Mouse (Mus musculus): Measurements from ENCODE around the gene A430078G23Rik. TPM values are rescaled to one million over a fixed set of nuclear protein-coding genes. Genes with fewer than 3 reads are reported as not detected.
A peak's percentile ranks its signal among the peaks of the same experiment; 100 is the strongest.

Gene A430078G23Rik
- polyA plus RNA-seq, 1 experiment = 30.7 TPM

DNA sequence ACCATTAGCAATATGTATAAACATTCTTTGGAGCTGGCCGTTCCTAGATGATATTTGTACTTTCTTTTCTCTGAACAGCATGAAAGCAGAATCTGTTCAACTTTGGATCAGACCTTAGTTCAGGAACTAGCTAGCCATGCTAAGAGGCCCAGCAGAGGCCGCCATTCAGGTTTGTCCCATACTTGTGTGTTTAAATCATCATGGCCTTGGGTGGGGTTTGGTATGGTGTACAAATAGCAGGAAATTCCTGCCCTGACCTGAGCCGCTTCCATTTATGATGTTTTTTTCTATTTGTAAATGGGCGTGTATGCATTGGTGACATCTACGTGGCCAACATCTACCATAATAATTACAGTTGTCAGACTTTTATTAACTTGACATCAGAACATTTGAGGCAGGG lies 72.0 kb downstream of the A430078G23Rik start:
- TF ChIP-seq POLR2A (IDR thresholded peaks at IDR 0.05; ENCODE audit: control insufficient read depth, extremely low read depth, insufficient read depth, low read length, poor library complexity) (no peak), CTCF (IDR thresholded peaks at IDR 0.05; ENCODE audit: borderline replicate concordance, control insufficient read depth, extremely low read depth, insufficient read depth, low read length, poor library complexity) (no peak)
- H3K27ac ChIP-seq (ENCODE audit: control insufficient read depth, insufficient read depth, low read length) = no peak overlapping the region
- 99% methylated on average over 5 of the region's 5 CpGs for WGBS
- peaks cover 79% of the 10 kb centered on the region for H3K36me3 ChIP-seq (ENCODE audit: control insufficient read depth, insufficient read depth, low read length)
- no peak overlapping the region for H3K4me3 ChIP-seq (ENCODE audit: control insufficient read depth, insufficient read depth, low read length)
- no peak for DNase-seq
- no peaks in the 10 kb centered on the region for H3K27me3 ChIP-seq (ENCODE audit: control insufficient read depth, insufficient read depth, low read length)
- no peaks in the 10 kb centered on the region for H3K4me1 ChIP-seq (replicated peaks; ENCODE audit: control insufficient read depth, insufficient read depth, low read length)

- DNase-seq = no peak
- TF ChIP-seq POLR2A (IDR thresholded peaks at IDR 0.05; ENCODE audit: control insufficient read depth, extremely low read depth, insufficient read depth, low read length, poor library complexity) = no peak
- 98% methylated on average over 3 of the region's 3 CpGs for WGBS
- H3K4me1 ChIP-seq (replicated peaks; ENCODE audit: control insufficient read depth, insufficient read depth, low read length) = no peaks in the 10 kb centered on the region
- no peak overlapping the region for H3K27ac ChIP-seq (ENCODE audit: control insufficient read depth, insufficient read depth, low read length)
- H3K4me3 ChIP-seq (ENCODE audit: control insufficient read depth, insufficient read depth, low read length) = no peak overlapping the region
- no peaks in the 10 kb centered on the region for H3K27me3 ChIP-seq (ENCODE audit: control insufficient read depth, insufficient read depth, low read length)
- H3K36me3 ChIP-seq (ENCODE audit: control insufficient read depth, insufficient read depth, low read length) = peaks cover 78% of the 10 kb centered on the region
Measured at GRCm38 (mm10) chr8:3426211-3426610, 73.0 kb downstream of the A430078G23Rik start.

GRCm38 (mm10) chr8:3428426-3428825 lies 75.2 kb downstream of the A430078G23Rik start:
- peaks cover 87% of the 10 kb centered on the region for H3K36me3 ChIP-seq (ENCODE audit: control insufficient read depth, insufficient read depth, low read length)
- H3K27ac ChIP-seq (ENCODE audit: control insufficient read depth, insufficient read depth, low read length) = no peak overlapping the region
- no peaks in the 10 kb centered on the region for H3K4me1 ChIP-seq (replicated peaks; ENCODE audit: control insufficient read depth, insufficient read depth, low read length)
- H3K27me3 ChIP-seq (ENCODE audit: control insufficient read depth, insufficient read depth, low read length) = no peaks in the 10 kb centered on the region
- H3K4me3 ChIP-seq (ENCODE audit: control insufficient read depth, insufficient read depth, low read length) = no peak overlapping the region
- DNase-seq = no peak
- no peak for TF ChIP-seq POLR2A (IDR thresholded peaks at IDR 0.05; ENCODE audit: control insufficient read depth, extremely low read depth, insufficient read depth, low read length, poor library complexity)
- TF ChIP-seq CTCF (IDR thresholded peaks at IDR 0.05; ENCODE audit: borderline replicate concordance, control insufficient read depth, extremely low read depth, insufficient read depth, low read length, poor library complexity) = no peak
- 98% methylated on average over 2 of the region's 2 CpGs for WGBS

DNA sequence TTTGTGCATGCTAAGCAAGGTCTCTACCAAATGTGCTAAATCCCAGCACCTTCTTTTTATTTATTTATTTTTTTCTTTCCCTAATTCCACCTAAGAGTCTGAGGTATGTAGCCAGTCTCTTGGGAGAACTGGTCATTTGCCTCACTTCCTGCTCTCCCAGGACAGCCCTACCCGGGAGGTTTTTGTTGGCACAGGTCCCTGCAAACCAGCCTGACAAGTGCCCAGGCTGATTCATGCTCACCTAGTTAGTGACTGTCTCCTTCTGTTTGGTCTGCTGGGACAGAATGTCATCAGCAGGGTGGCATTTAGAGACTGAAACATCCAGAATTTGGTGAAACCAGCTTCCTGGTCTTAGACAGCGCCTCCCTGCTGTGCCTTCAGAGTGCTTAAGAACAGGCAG lies 76.8 kb downstream of the A430078G23Rik start:
- H3K4me3 ChIP-seq (ENCODE audit: control insufficient read depth, insufficient read depth, low read length) = no peak overlapping the region
- H3K27me3 ChIP-seq (ENCODE audit: control insufficient read depth, insufficient read depth, low read length) = no peaks in the 10 kb centered on the region
- H3K36me3 ChIP-seq (ENCODE audit: control insufficient read depth, insufficient read depth, low read length) = peaks cover 96% of the 10 kb centered on the region
- H3K27ac ChIP-seq (ENCODE audit: control insufficient read depth, insufficient read depth, low read length) = no peak overlapping the region
- WGBS = 94% methylated on average over 2 of the region's 2 CpGs
- DNase-seq = no peak
- TF ChIP-seq CTCF (IDR thresholded peaks at IDR 0.05; ENCODE audit: borderline replicate concordance, control insufficient read depth, extremely low read depth, insufficient read depth, low read length, poor library complexity) (no peak), POLR2A (IDR thresholded peaks at IDR 0.05; ENCODE audit: control insufficient read depth, extremely low read depth, insufficient read depth, low read length, poor library complexity) (no peak)
- no peaks in the 10 kb centered on the region for H3K4me1 ChIP-seq (replicated peaks; ENCODE audit: control insufficient read depth, insufficient read depth, low read length)

GRCm38 (mm10) chr8:3431113-3431512 lies 77.9 kb downstream of the A430078G23Rik start:
- peaks cover 97% of the 10 kb centered on the region for H3K36me3 ChIP-seq (ENCODE audit: control insufficient read depth, insufficient read depth, low read length)
- DNase-seq = no peak
- H3K27ac ChIP-seq (ENCODE audit: control insufficient read depth, insufficient read depth, low read length) = no peak overlapping the region
- no peaks in the 10 kb centered on the region for H3K27me3 ChIP-seq (ENCODE audit: control insufficient read depth, insufficient read depth, low read length)
- no peak overlapping the region for H3K4me3 ChIP-seq (ENCODE audit: control insufficient read depth, insufficient read depth, low read length)
- TF ChIP-seq POLR2A (IDR thresholded peaks at IDR 0.05; ENCODE audit: control insufficient read depth, extremely low read depth, insufficient read depth, low read length, poor library complexity) = no peak
- TF ChIP-seq CTCF (IDR thresholded peaks at IDR 0.05; ENCODE audit: borderline replicate concordance, control insufficient read depth, extremely low read depth, insufficient read depth, low read length, poor library complexity) = no peak
- WGBS = 97% methylated on average over 3 of the region's 3 CpGs
- no peaks in the 10 kb centered on the region for H3K4me1 ChIP-seq (replicated peaks; ENCODE audit: control insufficient read depth, insufficient read depth, low read length)

- H3K27me3 ChIP-seq (ENCODE audit: control insufficient read depth, insufficient read depth, low read length) = no peaks in the 10 kb centered on the region
- no peak for DNase-seq
- H3K4me3 ChIP-seq (ENCODE audit: control insufficient read depth, insufficient read depth, low read length) = no peak overlapping the region
- peaks cover 95% of the 10 kb centered on the region for H3K36me3 ChIP-seq (ENCODE audit: control insufficient read depth, insufficient read depth, low read length)
- no peaks in the 10 kb centered on the region for H3K4me1 ChIP-seq (replicated peaks; ENCODE audit: control insufficient read depth, insufficient read depth, low read length)
- WGBS = 92% methylated on average over 6 of the region's 6 CpGs
- TF ChIP-seq CTCF (IDR thresholded peaks at IDR 0.05; ENCODE audit: borderline replicate concordance, control insufficient read depth, extremely low read depth, insufficient read depth, low read length, poor library complexity) = no peak
- H3K27ac ChIP-seq (ENCODE audit: control insufficient read depth, insufficient read depth, low read length) = no peak overlapping the region
Measured at GRCm38 (mm10) chr8:3436492-3436891, 83.3 kb downstream of the A430078G23Rik start.

DNA sequence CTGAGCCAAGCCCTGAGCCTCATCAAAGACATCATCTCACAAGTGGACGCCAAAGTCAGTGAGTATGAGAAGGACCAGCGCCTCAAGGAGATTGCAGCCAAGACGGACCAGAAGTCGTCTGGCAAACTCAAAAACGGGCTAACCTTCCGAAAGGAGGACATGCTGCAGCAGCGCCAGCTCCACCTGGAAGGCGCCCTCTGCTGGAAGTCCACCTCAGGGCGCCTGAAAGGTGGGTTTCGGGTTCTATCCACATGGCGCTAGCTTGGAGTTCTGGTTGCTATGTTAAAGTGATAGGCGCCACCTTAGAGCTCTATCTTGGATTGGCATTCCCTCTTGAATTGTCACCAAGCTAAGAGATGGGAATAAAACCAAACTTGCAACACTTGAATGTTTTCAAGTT lies 86.3 kb downstream of the A430078G23Rik start:
- no peak for DNase-seq
- Histone ChIP-seq H3K27me3 (ENCODE audit: control insufficient read depth, insufficient read depth, low read length) (no peaks in the 10 kb centered on the region), H3K4me3 (ENCODE audit: control insufficient read depth, insufficient read depth, low read length) (no peak overlapping the region), H3K36me3 (ENCODE audit: control insufficient read depth, insufficient read depth, low read length) (peaks cover 75% of the 10 kb centered on the region), H3K27ac (ENCODE audit: control insufficient read depth, insufficient read depth, low read length) (no peak overlapping the region), H3K4me1 (replicated peaks; ENCODE audit: control insufficient read depth, insufficient read depth, low read length) (no peaks in the 10 kb centered on the region)
- TF ChIP-seq POLR2A (IDR thresholded peaks at IDR 0.05; ENCODE audit: control insufficient read depth, extremely low read depth, insufficient read depth, low read length, poor library complexity) (no peak), CTCF (IDR thresholded peaks at IDR 0.05; ENCODE audit: borderline replicate concordance, control insufficient read depth, extremely low read depth, insufficient read depth, low read length, poor library complexity) (peak; percentile 72; the same call in 1 of the 2 replicates)
- 95% methylated on average over 12 of the region's 12 CpGs for WGBS

Other genes starting within 250 kb of the A430078G23Rik start
- gene Insr, start 73.8 kb upstream of the A430078G23Rik start, polyA plus RNA-seq (2012; rRNA removed) = 22.0 and 26.3 TPM in 2 replicates
- gene Arhgef18, start 39.6 kb downstream of the A430078G23Rik start, polyA plus RNA-seq (2012; rRNA removed) = 120 and 122 TPM in 2 replicates
- 3.1 TPM in 2 replicates for gene Pex11g, start 114.3 kb downstream of the A430078G23Rik start, polyA plus RNA-seq (2012; rRNA removed)
- gene Tex45, start 117.4 kb downstream of the A430078G23Rik start, polyA plus RNA-seq (2012; rRNA removed) = 0.20 TPM in 1 of 2 replicates, not detected in the other
- 75.9 and 76.7 TPM in 2 replicates for gene Zfp358, start 139.7 kb downstream of the A430078G23Rik start, polyA plus RNA-seq (2012; rRNA removed)
- 312 and 481 TPM in 2 replicates for gene Mcoln1, start 147.0 kb downstream of the A430078G23Rik start, polyA plus RNA-seq (2012; rRNA removed)
- gene Pnpla6, start 162.0 kb downstream of the A430078G23Rik start, polyA plus RNA-seq (2012; rRNA removed) = 56.1 and 61.6 TPM in 2 replicates
- not detected in 2 replicates for gene C330021F23Rik, start 214.6 kb downstream of the A430078G23Rik start, polyA plus RNA-seq (2012; rRNA removed)
- gene Camsap3, start 233.9 kb downstream of the A430078G23Rik start, polyA plus RNA-seq (2012; rRNA removed) = 2.6 and 2.7 TPM in 2 replicates